In genomic region chr11:110268244-110268844, GRCm38 (mm10) we compare ENCODE assay signal across 9 mouse cellular contexts. TPM values are rescaled to one million over a fixed set of nuclear protein-coding genes. Genes with fewer than 3 reads are reported as not detected.
A peak's percentile ranks its signal among the peaks of the same experiment; 100 is the strongest.
DNase-seq lines count a peak whose midpoint lies in the region; ATAC-seq and TF ChIP-seq lines count a peak whose summit lies in the region.
"Had no signal": no experiment of that assay in that cellular context is flagged by ENCODE, and none has a peak within 500 bp of the region (broad histone marks: within the 10 kb centered on the region; RNA-seq: fewer than 3 reads in every experiment).

No protein-coding gene starts in this region.

- H3K27me3 ChIP-seq in heart, embryonic 10.5 days (ENCODE audit: insufficient read depth, poor library complexity, severe bottlenecking) = no peaks in the 10 kb centered on the region
- H3K27me3 ChIP-seq in kidney, embryonic 15.5 days = no peaks in the 10 kb centered on the region
- no peaks in the 10 kb centered on the region for H3K27me3 ChIP-seq in liver, embryonic 12.5 days (replicated peaks)
- no peaks in the 10 kb centered on the region for H3K27me3 ChIP-seq in myocyte (ENCODE audit: control insufficient read depth, insufficient read depth, insufficient read length)
- H3K27me3 ChIP-seq: embryonic facial prominence, embryonic 15.5 days had no signal

- ATAC-seq in erythroid progenitor cell, adult 5-6 weeks (replicated peaks; ENCODE audit: low FRiP score, poor library complexity, severe bottlenecking) = peak; percentile 83
- ATAC-seq in kidney, embryonic 15.5 days (replicated peaks; ENCODE audit: low FRiP score) = peak; percentile 56; the same call in 1 of the 2 replicates
- peak; percentile 60 for ATAC-seq in liver, embryonic 12.5 days

- H3K4me3 ChIP-seq in heart, embryonic 10.5 days = no peak overlapping the region
- no peak overlapping the region for H3K4me3 ChIP-seq in kidney, embryonic 15.5 days (replicated peaks)
- H3K4me3 ChIP-seq in liver, embryonic 12.5 days = no peak overlapping the region; the same call in 1 of the 2 replicates
- no peak overlapping the region for H3K4me3 ChIP-seq in myocyte
- H3K4me3 ChIP-seq: embryonic facial prominence, embryonic 15.5 days had no signal

- peak; percentile 91 for TF ChIP-seq CTCF in brain, embryonic 14.5 days (IDR thresholded peaks at IDR 0.05; ENCODE audit: borderline replicate concordance, extremely low read depth, insufficient read depth, insufficient read length)

- TF ChIP-seq POLR2A in brain, embryonic 14.5 days (IDR thresholded peaks at IDR 0.05; ENCODE audit: borderline replicate concordance, extremely low read depth, insufficient read depth, insufficient read length, poor library complexity, severe bottlenecking) = no peak
- no peak for TF ChIP-seq POLR2A in myocyte (IDR thresholded peaks at IDR 0.05; ENCODE audit: insufficient read length, low read depth)

- peak overlapping the region; percentile 62; the same call in 1 of the 2 replicates for H3K27ac ChIP-seq in heart, embryonic 10.5 days
- H3K27ac ChIP-seq in kidney, embryonic 15.5 days = no peak overlapping the region
- no peak overlapping the region for H3K27ac ChIP-seq in liver, embryonic 12.5 days
- H3K27ac ChIP-seq: embryonic facial prominence, embryonic 15.5 days had no signal

- no peaks in the 10 kb centered on the region for H3K36me3 ChIP-seq in heart, embryonic 10.5 days
- no peaks in the 10 kb centered on the region for H3K36me3 ChIP-seq in kidney, embryonic 15.5 days
- no peaks in the 10 kb centered on the region for H3K36me3 ChIP-seq in liver, embryonic 12.5 days
- no peaks in the 10 kb centered on the region for H3K36me3 ChIP-seq in myocyte (ENCODE audit: control insufficient read depth, insufficient read depth)
- H3K36me3 ChIP-seq: embryonic facial prominence, embryonic 15.5 days had no signal

- no peak overlapping the region for H3K9ac ChIP-seq in kidney, embryonic 15.5 days
- H3K9ac ChIP-seq in liver, embryonic 12.5 days = 0 out of 2 replicates have a peak overlapping the region, but pooled peaks have one; percentile 39
- H3K9ac ChIP-seq: embryonic facial prominence, embryonic 15.5 days had no signal

- no peaks in the 10 kb centered on the region for H3K9me3 ChIP-seq in heart, embryonic 10.5 days
- no peaks in the 10 kb centered on the region for H3K9me3 ChIP-seq in kidney, embryonic 15.5 days (replicated peaks)
- no peaks in the 10 kb centered on the region for H3K9me3 ChIP-seq in liver, embryonic 12.5 days (replicated peaks)
- H3K9me3 ChIP-seq: embryonic facial prominence, embryonic 15.5 days had no signal

- no peak overlapping the region for H3ac ChIP-seq in myocyte (ENCODE audit: control insufficient read depth, insufficient read length)

- no peak overlapping the region; the same call in 1 of the 2 replicates for H3K4me2 ChIP-seq in kidney, embryonic 15.5 days
- H3K4me2 ChIP-seq in liver, embryonic 12.5 days = peak overlapping the region; percentile 52
- peak overlapping the region; percentile 36 for H3K4me2 ChIP-seq in myocyte (ENCODE audit: low read depth)
- H3K4me2 ChIP-seq: embryonic facial prominence, embryonic 15.5 days had no signal

- H3K4me1 ChIP-seq in heart, embryonic 10.5 days = no peaks in the 10 kb centered on the region
- H3K4me1 ChIP-seq in kidney, embryonic 15.5 days = no peaks in the 10 kb centered on the region
- peaks cover 4% of the 10 kb centered on the region; the same call in 1 of the 2 replicates for H3K4me1 ChIP-seq in liver, embryonic 12.5 days

- DNase-seq in CD4-positive, CD25-positive, alpha-beta regulatory T cell, adult 2 months (ENCODE audit: low read depth, low spot score) = peak; percentile 92
- DNase-seq in brain, embryonic 14.5 days (ENCODE audit: low read depth) = peak; percentile 92
- DNase-seq in heart, embryonic 10.5 days (ENCODE audit: low spot score) = peak; percentile 88
- peak; percentile 73 to 80 for DNase-seq in spleen, postnatal 36 days (ENCODE audit: low spot score in 2 of 2)

- 44% methylated on average over 8 of the region's 8 CpGs for WGBS in heart, embryonic 10.5 days
- WGBS in kidney, embryonic 15.5 days = 36% methylated on average over 8 of the region's 8 CpGs
- 33% methylated on average over 8 of the region's 8 CpGs for WGBS in liver, embryonic 12.5 days (ENCODE audit: insufficient replicate concordance)

- H3K79me2 ChIP-seq in myocyte (ENCODE audit: control insufficient read depth, insufficient read depth) = no peaks in the 10 kb centered on the region

TF ChIP-seq in myocyte, 11 proteins besides CTCF, POLR2A, EP300 and RAD21:
- TF ChIP-seq MAX (IDR thresholded peaks at IDR 0.05; ENCODE audit: low read depth) (no peak), CEBPB (IDR thresholded peaks at IDR 0.05; ENCODE audit: insufficient read depth, poor library complexity, severe bottlenecking) (no peak), USF1 (IDR thresholded peaks at IDR 0.05; ENCODE audit: low read depth) (no peak), POLR2AphosphoS2 (IDR thresholded peaks at IDR 0.05; ENCODE audit: insufficient read length, low read depth) (no peak), REST (IDR thresholded peaks at IDR 0.05; ENCODE audit: insufficient read depth, insufficient read length) (no peak), SRF (IDR thresholded peaks at IDR 0.05; ENCODE audit: control insufficient read depth, insufficient read length, low read depth) (no peak), MYOD1 (IDR thresholded peaks at IDR 0.05; ENCODE audit: control insufficient read depth in 1 of 3, insufficient read length in 2 of 3, low read depth in 2 of 3) (no peak), TCF12 (IDR thresholded peaks at IDR 0.05; ENCODE audit: insufficient read depth, poor library complexity, severe bottlenecking) (no peak), E2F4 (IDR thresholded peaks at IDR 0.05; ENCODE audit: insufficient read depth) (no peak), TCF3 (IDR thresholded peaks at IDR 0.05; ENCODE audit: insufficient read length, low read depth) (no peak), MYOG (IDR thresholded peaks at IDR 0.05; ENCODE audit: control insufficient read depth in 1 of 3, insufficient read depth in 1 of 3, insufficient read length in 2 of 3, low read depth in 2 of 3) (no peak)
TF ChIP-seq in myocyte: peak in this region for 0.

RNA-seq across cellular contexts. Expression of gene Abca6, which starts 16.8 kb away (rescaled TPM):
- polyA plus RNA-seq in brain, embryonic 14.5 days (2012; rRNA removed) = 0.14 and 0.33 TPM in 2 replicates
- 2.2 TPM in 1 of 2 replicates, not detected in the other for total RNA-seq in erythroid progenitor cell, adult 5-6 weeks (2015; ENCODE audit: low replicate concordance)
- 0.38 TPM in 1 of 2 replicates, not detected in the other for total RNA-seq in erythroid progenitor cell, adult 5-6 weeks (2017; ENCODE audit: low replicate concordance)
- polyA plus RNA-seq in heart, embryonic 10.5 days (2016; fragmentation: Nextera tagmentation; extraction: Ambion mirVana) = 0.18 and 0.55 TPM in 2 replicates
- 0.22 and 0.60 TPM in 2 replicates for polyA plus RNA-seq in kidney, embryonic 15.5 days (2015; fragmentation: Nextera tagmentation; extraction: Ambion mirVana)
- polyA plus RNA-seq in liver, embryonic 12.5 days (2016; fragmentation: Nextera tagmentation; extraction: Ambion mirVana) = 3.3 TPM in 2 replicates
- not detected for polyA plus RNA-seq in myocyte (2012; fragmentation: generic; extraction: Trizol)
